Mouse (Mus musculus) lung, adult 2 months (tissue): ENCODE measurements around the gene Wfdc8.

Experiments used
- CTCF ChIP-seq: fragments of 200-500 bp; IDR thresholded peaks from 2 replicates; pipeline ENCODE4 v1.5.1; 2011; ENCODE audit warnings: mild to moderate bottlenecking, low read length, control low read depth; ENCODE audit not compliant: insufficient read depth
- POLR2A ChIP-seq: fragments of 200-500 bp; IDR thresholded peaks from 2 replicates; pipeline ENCODE4 v1.6.1; 2011; ENCODE audit warnings: low read depth, mild to moderate bottlenecking, control low read depth, low read length, borderline replicate concordance; ENCODE audit errors: extremely low read depth

- no peak for TF ChIP-seq POLR2A
- no peak for TF ChIP-seq CTCF
Measured at GRCm38 (mm10) chr2:164567460-164567859, 46.0 kb downstream of the Wfdc8 start.
